Mouse (Mus musculus) lung, postnatal 0 days (tissue): ENCODE measurements around the gene Dnmt1. TPM values are rescaled to one million over a fixed set of nuclear protein-coding genes. Genes with fewer than 3 reads are reported as not detected.

ENCODE experiments used
- ATAC-seq: fragments of 200-750 bp; cut with Nextera tagmentation; 2 replicates; pipeline ENCODE4 v1.8.0; 2017; ENCODE audit warnings: moderate library complexity
- DNase-seq: peaks from one replicate; pipeline ENCODE4 v3.0.0-alpha.2; 2016; ENCODE audit warnings: low spot score
- H3K27ac ChIP-seq: fragments of 300-500 bp; sonication (generic); 2 replicates; pipeline ENCODE4 v1.5.1; 2014; ENCODE audit warnings: antibody characterized with exemption, mild to moderate bottlenecking, low read length, mixed read lengths
- H3K27me3 ChIP-seq: fragments of 300-500 bp; sonication (generic); replicated peaks from 2 replicates; pipeline ENCODE4 v1.6.1; 2014; ENCODE audit warnings: low read length, mixed read lengths; ENCODE audit not compliant: insufficient read depth
- H3K36me3 ChIP-seq: fragments of 300-500 bp; sonication (generic); 2 replicates; pipeline ENCODE4 v1.6.1; 2014; ENCODE audit warnings: low read length, mixed read lengths; ENCODE audit not compliant: insufficient read depth
- H3K4me1 ChIP-seq: fragments of 300-500 bp; sonication (generic); 2 replicates; pipeline ENCODE4 v1.6.1; 2014; ENCODE audit warnings: antibody characterized with exemption, low read depth, low read length, mixed read lengths; ENCODE audit not compliant: insufficient read depth
- H3K4me2 ChIP-seq: fragments of 300-500 bp; sonication (generic); replicated peaks from 2 replicates; pipeline ENCODE4 v1.6.1; 2014; ENCODE audit warnings: low read depth, mild to moderate bottlenecking, low read length, moderate library complexity, mixed read lengths
- H3K4me3 ChIP-seq: fragments of 300-500 bp; sonication (generic); 2 replicates; pipeline ENCODE4 v1.5.1; 2014; ENCODE audit warnings: low read depth, low read length
- H3K9ac ChIP-seq: fragments of 300-500 bp; sonication (generic); replicated peaks from 2 replicates; pipeline ENCODE4 v1.6.1; 2014; ENCODE audit warnings: low read depth, mild to moderate bottlenecking
- H3K9me3 ChIP-seq: fragments of 300-500 bp; sonication (generic); 2 replicates; pipeline ENCODE4 v1.6.1; 2016; ENCODE audit warnings: low read length, mixed read lengths
- CTCF ChIP-seq: IDR thresholded peaks from 2 replicates; pipeline ENCODE4 v1.5.1; 2016; ENCODE audit warnings: antibody characterized with exemption, mild to moderate bottlenecking
- EP300 ChIP-seq: IDR thresholded peaks from 2 replicates; pipeline ENCODE4 v1.6.1; 2016; ENCODE audit warnings: antibody characterized with exemption, mild to moderate bottlenecking, control low read depth
- WGBS: fragments of 180-500 bp; shearing (Covaris S2); extraction: QIAGEN DNeasy Blood & Tissue Kit; methylation state at CpG from one replicate; pipeline ENCODE4 v1.1.7; 2014; 5-methylcytosine and 5-hydroxymethylcytosine counted together
- polyA plus RNA-seq: library from polyadenylated mRNA; unstranded; fragments of >200 nt; fragmentation: Nextera tagmentation; extraction: Ambion mirVana; gene quantifications from 2 replicates; pipeline ENCODE4 v1.2.1, GENCODE M21; 2015

Dnmt1 gene
- polyA plus RNA-seq, 1 experiment from 2014 or later, result 14.5 TPM

- Histone ChIP-seq H3K4me2 (peak within 1 kb of the TSS; percentile 88), H3K36me3 (peaks cover 6% of the 10 kb centered on the region; the same call in 1 of the 2 replicates), H3K4me3 (peak within 1 kb of the TSS; percentile 73), H3K4me1 (no peaks in the 10 kb centered on the region), H3K9ac (peak within 1 kb of the TSS; percentile 71), H3K27me3 (no peaks in the 10 kb centered on the region), H3K9me3 (no peaks in the 10 kb centered on the region), H3K27ac (peak within 1 kb of the TSS; percentile 94)
- WGBS, result under 1% methylated on average over 41 of the region's 43 CpGs
- ATAC-seq (peak; percentile 98), DNase-seq (peak; percentile 99)
- TF ChIP-seq CTCF (0 out of 2 replicates have a peak, but pooled peaks have one; percentile 0), EP300 (peak; percentile 83)
These were observed 71.8 kb downstream of the Dnmt1 start, which contains the start of gene Ppan for GRCm38 (mm10) chr9:20887704-20888385. Gene Ppan (plus strand): TSS chr9:20888175.

GRCm38 (mm10) chr9:20887191-20887590 is 72.5 kb downstream of the Dnmt1 start:
- DNase-seq, result no peak
- Histone ChIP-seq H3K4me3 (no peak overlapping the region), H3K4me1 (no peaks in the 10 kb centered on the region), H3K9ac (peak overlapping the region; percentile 44; the same call in 1 of the 2 replicates), H3K9me3 (no peaks in the 10 kb centered on the region), H3K36me3 (peaks cover 6% of the 10 kb centered on the region; the same call in 1 of the 2 replicates), H3K27me3 (no peaks in the 10 kb centered on the region), H3K27ac (no peak overlapping the region), H3K4me2 (peak overlapping the region; percentile 88; the same call in 1 of the 2 replicates)
- TF ChIP-seq CTCF (no peak), EP300 (no peak)
- WGBS, result 86% methylated on average over 6 of the region's 6 CpGs
- ATAC-seq, result no peak

GRCm38 (mm10) chr9:20886563-20886962 is 73.1 kb downstream of the Dnmt1 start:
- Histone ChIP-seq H3K27me3 (no peaks in the 10 kb centered on the region), H3K36me3 (peaks cover 6% of the 10 kb centered on the region; the same call in 1 of the 2 replicates), H3K9me3 (no peaks in the 10 kb centered on the region), H3K9ac (no peak overlapping the region), H3K4me3 (no peak overlapping the region), H3K4me2 (no peak overlapping the region), H3K4me1 (no peaks in the 10 kb centered on the region), H3K27ac (no peak overlapping the region)
- no peak for TF ChIP-seq EP300
- TF ChIP-seq CTCF, result no peak
- 93% methylated on average over 2 of the region's 2 CpGs for WGBS
- no peak for ATAC-seq
- DNase-seq, result no peak

GRCm38 (mm10) chr9:20879097-20879792 is 80.4 kb downstream of the Dnmt1 start, which contains the start of gene Angptl6:
Gene Angptl6 (minus strand): TSS chr9:20879727.
- no peaks in the 10 kb centered on the region for H3K36me3 ChIP-seq
- H3K9me3 ChIP-seq, result no peaks in the 10 kb centered on the region
- H3K4me2 ChIP-seq, result peak within 1 kb of the TSS; percentile 54
- no peak for DNase-seq
- H3K27ac ChIP-seq, result peak within 1 kb of the TSS; percentile 72
- no peak for ATAC-seq
- H3K4me3 ChIP-seq, result peak within 1 kb of the TSS; percentile 21
- 0 out of 2 replicates have a peak within 1 kb of the TSS, but pooled peaks have one; percentile 21 for H3K9ac ChIP-seq
- 82% methylated on average over 13 of the region's 13 CpGs for WGBS
- no peaks in the 10 kb centered on the region for H3K27me3 ChIP-seq
- no peaks in the 10 kb centered on the region for H3K4me1 ChIP-seq
- TF ChIP-seq CTCF, result no peak

GRCm38 (mm10) chr9:20878710-20879065 is 81.0 kb downstream of the Dnmt1 start:
- WGBS, result 13% methylated on average over 10 of the region's 10 CpGs
- no peak for TF ChIP-seq EP300
- no peak for TF ChIP-seq CTCF
- Histone ChIP-seq H3K27me3 (no peaks in the 10 kb centered on the region), H3K4me1 (no peaks in the 10 kb centered on the region), H3K27ac (peak overlapping the region; percentile 72), H3K4me2 (peak overlapping the region; percentile 54), H3K9ac (0 out of 2 replicates have a peak overlapping the region, but pooled peaks have one; percentile 21), H3K9me3 (no peaks in the 10 kb centered on the region), H3K36me3 (no peaks in the 10 kb centered on the region), H3K4me3 (peak overlapping the region; percentile 21)
- DNase-seq (no peak), ATAC-seq (no peak)

- H3K9ac ChIP-seq, result 0 out of 2 replicates have a peak overlapping the region, but pooled peaks have one; percentile 21
- peak overlapping the region; percentile 26 for H3K4me3 ChIP-seq
- ATAC-seq (peak; percentile 96), DNase-seq (peak; percentile 99)
- under 1% methylated on average over 60 of the region's 69 CpGs for WGBS
- H3K27ac ChIP-seq, result peak overlapping the region; percentile 72
- no peak for TF ChIP-seq EP300
- TF ChIP-seq CTCF, result peak; percentile 98
- H3K4me2 ChIP-seq, result peak overlapping the region; percentile 54
- H3K9me3 ChIP-seq, result no peaks in the 10 kb centered on the region
- 0 out of 2 replicates have a peak, but pooled peaks cover 5% of the 10 kb centered on the region for H3K36me3 ChIP-seq
- no peaks in the 10 kb centered on the region for H3K27me3 ChIP-seq
- no peaks in the 10 kb centered on the region for H3K4me1 ChIP-seq
These were observed 81.5 kb downstream of the Dnmt1 start for GRCm38 (mm10) chr9:20878041-20878709.
